Mouse (Mus musculus) stomach, embryonic 15.5 days (tissue): ENCODE data around the gene Ccr1. TPM values are rescaled to one million over a fixed set of nuclear protein-coding genes. Genes with fewer than 3 reads are reported as not detected.

ENCODE experiments used
- ATAC-seq: fragments of 200-750 bp; cut with Nextera tagmentation; 2 replicates; pipeline ENCODE4 v1.8.0; 2017; ENCODE audit warnings: low read depth, moderate number of reproducible peaks, moderate TSS enrichment; ENCODE audit not compliant: insufficient read depth, low FRiP score
- H3K27ac ChIP-seq: fragments of 300-500 bp; sonication (generic); 2 replicates; pipeline ENCODE4 v1.5.1; 2015; ENCODE audit warnings: mild to moderate bottlenecking, inconsistent platforms
- H3K27me3 ChIP-seq: fragments of 300-500 bp; sonication (generic); replicated peaks from 2 replicates; pipeline ENCODE4 v1.6.1; 2015; ENCODE audit warnings: inconsistent platforms
- H3K36me3 ChIP-seq: fragments of 300-500 bp; sonication (generic); 2 replicates; pipeline ENCODE4 v1.6.1; 2015; ENCODE audit warnings: inconsistent platforms
- H3K4me1 ChIP-seq: fragments of 300-500 bp; sonication (generic); 2 replicates; pipeline ENCODE4 v1.6.1; 2015; ENCODE audit warnings: inconsistent platforms
- H3K4me2 ChIP-seq: fragments of 300-500 bp; sonication (generic); 2 replicates; pipeline ENCODE4 v1.6.1; 2015; ENCODE audit warnings: mild to moderate bottlenecking, inconsistent platforms
- H3K4me3 ChIP-seq: fragments of 300-500 bp; sonication (generic); replicated peaks from 2 replicates; pipeline ENCODE4 v1.5.1; 2015; ENCODE audit warnings: inconsistent platforms
- H3K9ac ChIP-seq: fragments of 300-500 bp; sonication (generic); 2 replicates; pipeline ENCODE4 v1.6.1; 2015; ENCODE audit warnings: inconsistent platforms
- H3K9me3 ChIP-seq: fragments of 300-500 bp; sonication (generic); 2 replicates; pipeline ENCODE4 v1.6.1; 2016; ENCODE audit warnings: inconsistent platforms
- WGBS: fragments of 180-500 bp; shearing (Covaris S2); methylation state at CpG from one replicate; pipeline ENCODE4 v1.1.7; 2015; 5-methylcytosine and 5-hydroxymethylcytosine counted together
- polyA plus RNA-seq: library from polyadenylated mRNA; unstranded; fragments of >200 nt; fragmentation: Nextera tagmentation; extraction: Ambion mirVana; gene quantifications from 2 replicates; pipeline ENCODE4 v1.2.1, GENCODE M21; 2015

The Ccr1 gene
- polyA plus RNA-seq, 1 experiment from 2014 or later = 4.8 TPM

GRCm38 (mm10) chr9:123949432-123949831 is 19.1 kb downstream of the Ccr1 start:
- Histone ChIP-seq H3K9ac (no peak overlapping the region), H3K9me3 (no peaks in the 10 kb centered on the region), H3K36me3 (no peaks in the 10 kb centered on the region), H3K27me3 (no peaks in the 10 kb centered on the region), H3K4me3 (no peak overlapping the region), H3K4me2 (no peak overlapping the region), H3K27ac (no peak overlapping the region), H3K4me1 (no peaks in the 10 kb centered on the region)
- 76% methylated on average over 2 of the region's 2 CpGs for WGBS
- no peak for ATAC-seq

- Histone ChIP-seq H3K27ac (no peak overlapping the region), H3K4me3 (no peak overlapping the region), H3K4me1 (no peaks in the 10 kb centered on the region), H3K4me2 (no peak overlapping the region), H3K27me3 (no peaks in the 10 kb centered on the region), H3K9me3 (no peaks in the 10 kb centered on the region), H3K9ac (no peak overlapping the region), H3K36me3 (no peaks in the 10 kb centered on the region)
- WGBS = 87% methylated on average over 1 of the region's 1 CpGs
- ATAC-seq = no peak
Observed at GRCm38 (mm10) chr9:123947815-123948214, 20.7 kb downstream of the Ccr1 start.

- Histone ChIP-seq H3K4me1 (no peaks in the 10 kb centered on the region), H3K27me3 (no peaks in the 10 kb centered on the region), H3K9ac (no peak overlapping the region), H3K9me3 (no peaks in the 10 kb centered on the region), H3K36me3 (no peaks in the 10 kb centered on the region), H3K27ac (no peak overlapping the region), H3K4me2 (no peak overlapping the region), H3K4me3 (no peak overlapping the region)
- ATAC-seq = no peak
- WGBS = 80% methylated on average over 3 of the region's 3 CpGs
Observed at GRCm38 (mm10) chr9:123942025-123942424, 26.5 kb downstream of the Ccr1 start.

GRCm38 (mm10) chr9:123941316-123941715 is 27.2 kb downstream of the Ccr1 start:
- 64% methylated on average over 2 of the region's 2 CpGs for WGBS
- Histone ChIP-seq H3K27ac (no peak overlapping the region), H3K4me1 (no peaks in the 10 kb centered on the region), H3K27me3 (no peaks in the 10 kb centered on the region), H3K9me3 (no peaks in the 10 kb centered on the region), H3K4me2 (no peak overlapping the region), H3K36me3 (no peaks in the 10 kb centered on the region), H3K4me3 (no peak overlapping the region), H3K9ac (no peak overlapping the region)
- no peak for ATAC-seq

GRCm38 (mm10) chr9:123940628-123941027 is 27.9 kb downstream of the Ccr1 start:
- Histone ChIP-seq H3K4me1 (no peaks in the 10 kb centered on the region), H3K9me3 (no peaks in the 10 kb centered on the region), H3K27me3 (no peaks in the 10 kb centered on the region), H3K9ac (no peak overlapping the region), H3K27ac (no peak overlapping the region), H3K4me2 (no peak overlapping the region), H3K36me3 (no peaks in the 10 kb centered on the region), H3K4me3 (no peak overlapping the region)
- ATAC-seq = no peak

- no peak overlapping the region for H3K4me3 ChIP-seq
- 72% methylated on average over 1 of the region's 1 CpGs for WGBS
- no peaks in the 10 kb centered on the region for H3K27me3 ChIP-seq
- H3K4me2 ChIP-seq = no peak overlapping the region
- H3K36me3 ChIP-seq = no peaks in the 10 kb centered on the region
- H3K9me3 ChIP-seq = no peaks in the 10 kb centered on the region
- ATAC-seq = no peak
- no peak overlapping the region for H3K9ac ChIP-seq
- H3K4me1 ChIP-seq = no peaks in the 10 kb centered on the region
- no peak overlapping the region for H3K27ac ChIP-seq
Observed at GRCm38 (mm10) chr9:123940168-123940567, 28.3 kb downstream of the Ccr1 start.

- Histone ChIP-seq H3K4me1 (no peaks in the 10 kb centered on the region), H3K9ac (no peak overlapping the region), H3K4me3 (no peak overlapping the region), H3K27me3 (no peaks in the 10 kb centered on the region), H3K36me3 (no peaks in the 10 kb centered on the region), H3K9me3 (no peaks in the 10 kb centered on the region), H3K4me2 (no peak overlapping the region), H3K27ac (no peak overlapping the region)
- no peak for ATAC-seq
- WGBS = 82% methylated on average over 2 of the region's 2 CpGs
Observed at GRCm38 (mm10) chr9:123937989-123938388, 30.5 kb downstream of the Ccr1 start.

- 68% methylated on average over 9 of the region's 9 CpGs for WGBS
- no peaks in the 10 kb centered on the region for H3K36me3 ChIP-seq
Observed at GRCm38 (mm10) chr9:123936604-123937280, 31.8 kb downstream of the Ccr1 start.

GRCm38 (mm10) chr9:123935776-123936175 is 32.7 kb downstream of the Ccr1 start:
- WGBS = 91% methylated on average over 5 of the region's 5 CpGs
- H3K9ac ChIP-seq = no peak overlapping the region
- H3K9me3 ChIP-seq = no peaks in the 10 kb centered on the region
- no peak overlapping the region for H3K27ac ChIP-seq
- no peaks in the 10 kb centered on the region for H3K36me3 ChIP-seq
- ATAC-seq = no peak
- H3K4me2 ChIP-seq = no peak overlapping the region
- no peaks in the 10 kb centered on the region for H3K27me3 ChIP-seq
- H3K4me3 ChIP-seq = no peak overlapping the region
- H3K4me1 ChIP-seq = no peaks in the 10 kb centered on the region

More at GRCm38 (mm10) chr9:123936604-123937280, 31.8 kb downstream of the Ccr1 start:
- Histone ChIP-seq H3K27me3 (no peaks in the 10 kb centered on the region), H3K4me2 (no peak overlapping the region), H3K9me3 (no peaks in the 10 kb centered on the region), H3K4me1 (no peaks in the 10 kb centered on the region), H3K27ac (no peak overlapping the region), H3K9ac (no peak overlapping the region), H3K4me3 (no peak overlapping the region)
- ATAC-seq = no peak

GRCm38 (mm10) chr9:123935346-123935745 is 33.1 kb downstream of the Ccr1 start:
- no peak overlapping the region for H3K4me2 ChIP-seq
- no peaks in the 10 kb centered on the region for H3K27me3 ChIP-seq
- 89% methylated on average over 6 of the region's 6 CpGs for WGBS
- no peak overlapping the region for H3K27ac ChIP-seq
- no peak overlapping the region for H3K9ac ChIP-seq
- H3K36me3 ChIP-seq = no peaks in the 10 kb centered on the region
- ATAC-seq = no peak
- H3K4me1 ChIP-seq = no peaks in the 10 kb centered on the region
- H3K4me3 ChIP-seq = no peak overlapping the region
- H3K9me3 ChIP-seq = no peaks in the 10 kb centered on the region

GRCm38 (mm10) chr9:123933716-123934445 is 34.6 kb downstream of the Ccr1 start:
- no peak for ATAC-seq
- H3K9ac ChIP-seq = no peak overlapping the region
- H3K36me3 ChIP-seq = no peaks in the 10 kb centered on the region
- H3K4me2 ChIP-seq = no peak overlapping the region
- no peaks in the 10 kb centered on the region for H3K27me3 ChIP-seq
- 94% methylated on average over 5 of the region's 5 CpGs for WGBS
- H3K9me3 ChIP-seq = no peaks in the 10 kb centered on the region
- H3K4me3 ChIP-seq = no peak overlapping the region
- no peaks in the 10 kb centered on the region for H3K4me1 ChIP-seq
- H3K27ac ChIP-seq = no peak overlapping the region

- no peak overlapping the region for H3K4me2 ChIP-seq
- H3K9ac ChIP-seq = no peak overlapping the region
- no peak overlapping the region for H3K4me3 ChIP-seq
- no peak overlapping the region for H3K27ac ChIP-seq
- no peaks in the 10 kb centered on the region for H3K36me3 ChIP-seq
- H3K9me3 ChIP-seq = no peaks in the 10 kb centered on the region
- H3K4me1 ChIP-seq = no peaks in the 10 kb centered on the region
- 88% methylated on average over 19 of the region's 19 CpGs for WGBS
- ATAC-seq = no peak
- H3K27me3 ChIP-seq = no peaks in the 10 kb centered on the region
Observed at GRCm38 (mm10) chr9:123932911-123933675, 35.4 kb downstream of the Ccr1 start.
